8 mouse cellular contexts compared by ENCODE assay signal in genomic region chr5:112886687-112887491, GRCm38 (mm10). TPM values are rescaled to one million over a fixed set of nuclear protein-coding genes. Genes with fewer than 3 reads are reported as not detected.
DNase-seq lines count a peak whose midpoint lies in the region; ATAC-seq lines count a peak whose summit lies in the region.

No protein-coding gene starts in this region.

- H3K9ac ChIP-seq in hindbrain, embryonic 13.5 days: no peak overlapping the region

- peak; percentile 89 for DNase-seq in left cerebral cortex, postnatal 4 days
- no peak for DNase-seq in left cerebral cortex, adult 11 months (ENCODE audit: low spot score)
- DNase-seq in adrenal gland, postnatal 36 days: peak; percentile 77 to 79
- peak; percentile 89 for DNase-seq in gastrocnemius, postnatal 10 days
- DNase-seq in lung, postnatal 4 days: peak; percentile 38 to 71
- no peak for DNase-seq in left cerebral cortex, adult 18-20 months (ENCODE audit: low spot score in 2 of 2)

- H3K4me3 ChIP-seq in hindbrain, embryonic 13.5 days: no peak overlapping the region

- H3K4me2 ChIP-seq in hindbrain, embryonic 13.5 days: no peak overlapping the region

- no peaks in the 10 kb centered on the region for H3K36me3 ChIP-seq in hindbrain, embryonic 13.5 days

- 0 out of 2 replicates have a peak overlapping the region, but pooled peaks have one; percentile 3 for H3K27ac ChIP-seq in hindbrain, embryonic 13.5 days

- intact Hi-C loops in left cerebral cortex, postnatal 4 days (cut with DNase I): no loop called here

- no peaks in the 10 kb centered on the region for H3K27me3 ChIP-seq in hindbrain, embryonic 13.5 days

- 44% methylated on average over 17 of the region's 17 CpGs for WGBS in hindbrain, embryonic 13.5 days

- H3K4me1 ChIP-seq in hindbrain, embryonic 13.5 days (replicated peaks): peaks cover 16% of the 10 kb centered on the region

- ATAC-seq in hindbrain, embryonic 13.5 days (ENCODE audit: low FRiP score): peak; percentile 32; the same call in 1 of the 2 replicates
- ATAC-seq in erythroid progenitor cell, adult 5-6 weeks (replicated peaks; ENCODE audit: low FRiP score, poor library complexity, severe bottlenecking): no peak

- no peaks in the 10 kb centered on the region for H3K9me3 ChIP-seq in hindbrain, embryonic 13.5 days

RNA-seq across cellular contexts. Expression of gene Myo18b, which starts 9.3 kb away (rescaled TPM):
- total RNA-seq in left cerebral cortex, postnatal 4 days (2021): 1 to 10 TPM; 5.6 to 6.8 TPM
- total RNA-seq in adrenal gland, postnatal 36 days (2021): under 1 TPM; 0.03 TPM
- total RNA-seq in gastrocnemius, postnatal 10 days (2021): 100 to 1,000 TPM; 327 to 359 TPM
- polyA plus RNA-seq in hindbrain, embryonic 13.5 days (2015; fragmentation: Nextera tagmentation; extraction: Ambion mirVana): 1.1 and 1.6 TPM in 2 replicates
- total RNA-seq in erythroid progenitor cell, adult 5-6 weeks (2015; ENCODE audit: low replicate concordance): 1.3 TPM in 1 of 2 replicates, not detected in the other
- 0.08 and 0.26 TPM in 2 replicates for total RNA-seq in erythroid progenitor cell, adult 5-6 weeks (2017; ENCODE audit: low replicate concordance)
- total RNA-seq in left cerebral cortex, adult 18-20 months (2021): 1 to 10 TPM; 1.1 to 1.7 TPM

Comparison
In these comparisons a context has a peak if more than half of its experiments do, and no peak if none do; other contexts are left out.
1. DNase-seq: peak in left cerebral cortex, postnatal 4 days (single experiment), adrenal gland, postnatal 36 days (2 of 2), gastrocnemius, postnatal 10 days (single experiment) and lung, postnatal 4 days (2 of 2); none in left cerebral cortex, adult 11 months (single experiment) and left cerebral cortex, adult 18-20 months (0 of 2).
2. RNA of gene Myo18b, which starts 9.3 kb away (total RNA-seq): 327 to 359 TPM in gastrocnemius, postnatal 10 days; 5.6 to 6.8 TPM in left cerebral cortex, postnatal 4 days, 1.1 to 1.7 TPM in left cerebral cortex, adult 18-20 months, 0.08 to 1.3 TPM in erythroid progenitor cell, adult 5-6 weeks and 0.03 TPM in adrenal gland, postnatal 36 days; every median in the first group is over 10 times any median in the second.